Mouse (Mus musculus): ENCODE data around the gene Tcf15. TPM values are rescaled to one million over a fixed set of nuclear protein-coding genes. Genes with fewer than 3 reads are reported as not detected.

Tcf15 gene
- total RNA-seq, 2 experiments from 2014 or later: 16.4 to 18.9 TPM

GRCm38 (mm10) chr2:152174861-152175260, 31.5 kb downstream of the Tcf15 start:
- DNase-seq: no peak

GRCm38 (mm10) chr2:152176659-152177058, 33.3 kb downstream of the Tcf15 start:
- DNase-seq: no peak

- DNase-seq: peak; percentile 71 to 92
These were observed 33.9 kb downstream of the Tcf15 start for GRCm38 (mm10) chr2:152177162-152177805.

GRCm38 (mm10) chr2:152177806-152178170, 34.4 kb downstream of the Tcf15 start:
- DNase-seq: no peak

GRCm38 (mm10) chr2:152178345-152178744, 35.0 kb downstream of the Tcf15 start:
- no peak for DNase-seq

GRCm38 (mm10) chr2:152179301-152179700, 35.9 kb downstream of the Tcf15 start:
- DNase-seq: no peak

- DNase-seq: peak; percentile 89 to 94
These were observed 37.0 kb downstream of the Tcf15 start for GRCm38 (mm10) chr2:152180323-152180722.

- DNase-seq: no peak
These were observed 43.8 kb downstream of the Tcf15 start for GRCm38 (mm10) chr2:152187132-152187531.

GRCm38 (mm10) chr2:152189213-152189612, 45.9 kb downstream of the Tcf15 start:
- peak in 1 of 2 experiments; percentile 49 for DNase-seq

- DNase-seq: peak; percentile 35 to 79
These were observed 46.3 kb downstream of the Tcf15 start for GRCm38 (mm10) chr2:152189640-152190039.

GRCm38 (mm10) chr2:152190161-152190560, 46.8 kb downstream of the Tcf15 start:
- DNase-seq: no peak

GRCm38 (mm10) chr2:152192591-152193345, 49.4 kb downstream of the Tcf15 start:
- DNase-seq: no peak

GRCm38 (mm10) chr2:152193346-152193710, 50.0 kb downstream of the Tcf15 start:
- no peak for DNase-seq

- DNase-seq: no peak
These were observed 51.2 kb downstream of the Tcf15 start for GRCm38 (mm10) chr2:152194586-152194985.

- no peak for DNase-seq
These were observed 53.5 kb downstream of the Tcf15 start for GRCm38 (mm10) chr2:152196896-152197295.

- peak; percentile 78 to 85 for DNase-seq
These were observed 53.9 kb downstream of the Tcf15 start for GRCm38 (mm10) chr2:152197301-152197712.

Other genes starting within 250 kb of the Tcf15 start
- gene Angpt4, start 232.4 kb upstream of the Tcf15 start, total RNA-seq (2021): under 1 TPM; 0.28 to 0.35 TPM
- 1 to 10 TPM; 3.4 to 3.7 TPM for gene Fam110a, start 163.3 kb upstream of the Tcf15 start, total RNA-seq (2021)
- 1 to 10 TPM; 1.6 to 2.9 TPM for gene Slc52a3, start 147.1 kb upstream of the Tcf15 start, total RNA-seq (2021)
- gene Scrt2, start 62.0 kb upstream of the Tcf15 start, total RNA-seq (2021): not detected
- gene Srxn1, start 38.0 kb upstream of the Tcf15 start, total RNA-seq (2021): 10 to 100 TPM; 18.8 to 20.3 TPM
- gene Csnk2a1, start 83.3 kb downstream of the Tcf15 start, total RNA-seq (2021): 10 to 100 TPM; 96.8 to 97.5 TPM
- gene Tbc1d20, start 150.3 kb downstream of the Tcf15 start, total RNA-seq (2021): 10 to 100 TPM; 40.2 to 48.8 TPM
- 10 to 100 TPM; 45.8 to 46.9 TPM for gene Rbck1, start 189.1 kb downstream of the Tcf15 start, total RNA-seq (2021)
- 1 to 10 TPM; 2.8 to 3.8 TPM for gene Trib3, start 200.5 kb downstream of the Tcf15 start, total RNA-seq (2021)
- gene Nrsn2, start 233.1 kb downstream of the Tcf15 start, total RNA-seq (2021): not detected